Mouse (Mus musculus) erythroblast, embryonic 14.5 days (primary cell): ENCODE data around the gene Lmf2.

Source experiments
- GATA1 ChIP-seq: IDR thresholded peaks from 2 replicates; pipeline ENCODE4 v1.6.1; 2012; ENCODE audit warnings: low read length, inconsistent platforms, mixed read lengths
- TAL1 ChIP-seq: IDR thresholded peaks from 3 replicates; pipeline ENCODE4 v1.6.1; 2012; ENCODE audit warnings: low read length, inconsistent platforms, mixed read lengths

DNA sequence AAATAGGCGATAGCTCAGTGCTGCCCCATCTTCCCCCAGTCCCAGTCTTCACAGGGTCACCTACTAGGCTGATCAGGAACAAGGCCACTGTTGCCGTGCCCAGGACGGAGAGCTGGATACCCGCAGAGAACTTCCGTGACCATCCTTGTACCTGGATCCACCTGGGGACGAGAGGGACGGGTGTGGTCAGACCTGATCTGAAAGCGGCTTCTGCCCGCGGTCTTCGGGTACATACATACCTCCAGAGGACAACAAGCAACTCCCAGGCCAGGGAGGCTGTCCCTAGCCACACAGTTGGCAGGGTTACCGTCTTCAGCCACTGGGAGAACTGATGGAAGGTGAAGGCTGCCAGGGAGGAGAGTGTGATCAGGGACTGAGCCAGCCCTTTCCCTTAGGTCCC is 2.7 kb downstream of the Lmf2 start:
- no peak for TF ChIP-seq TAL1
- TF ChIP-seq GATA1: no peak
